Mouse (Mus musculus) G1E (cell line): ENCODE results near the gene Stard13.

ENCODE experiments used
- GATA2 ChIP-seq: IDR thresholded peaks from 2 replicates; pipeline ENCODE4 v1.6.1; 2012; ENCODE audit warnings: low read depth, low read length, inconsistent platforms, borderline replicate concordance
- TAL1 ChIP-seq: conservative IDR thresholded peaks from 2 replicates; pipeline ENCODE4 v1.6.1; 2012; ENCODE audit warnings: low read depth, low read length, inconsistent platforms, mixed read lengths

DNA sequence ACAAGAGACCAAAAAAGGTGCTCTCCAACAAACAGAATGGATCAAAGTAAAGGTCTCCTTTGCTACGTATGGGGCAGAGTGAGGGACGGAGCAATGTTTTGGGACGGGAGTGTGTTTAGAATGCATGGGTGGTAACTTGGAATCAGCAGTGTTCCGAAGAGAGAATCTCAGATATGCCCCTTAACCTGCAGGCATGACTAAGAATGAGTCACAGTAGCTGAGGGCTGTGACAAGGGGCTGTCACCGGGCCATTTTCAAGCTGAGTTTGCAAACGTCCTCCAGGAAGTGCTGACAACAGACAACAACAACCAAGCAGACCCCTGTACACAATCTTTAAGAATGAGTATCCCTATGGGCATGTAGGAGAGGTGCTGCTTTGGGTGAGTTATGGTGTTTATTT is 40.6 kb upstream of the Stard13 start:
- TF ChIP-seq TAL1 (no peak), GATA2 (no peak)
